Mouse (Mus musculus) liver, embryonic 13.5 days (tissue): ENCODE measurements around the gene Prmt7. TPM values are rescaled to one million over a fixed set of nuclear protein-coding genes. Genes with fewer than 3 reads are reported as not detected.
A peak's percentile ranks its signal among the peaks of the same experiment; 100 is the strongest.
"Not testable (repeated sequence)": the region's sequence is repeated elsewhere in the genome, so short reads cannot be mapped to it uniquely, and the experiment has no call there.

Experiments used
- ATAC-seq: fragments of 200-750 bp; cut with Nextera tagmentation; 2 replicates; pipeline ENCODE4 v1.8.0; 2017; ENCODE audit warnings: low read depth, mild to moderate bottlenecking, moderate number of reproducible peaks, moderate library complexity
- DNase-seq: peaks from one replicate; pipeline ENCODE4 v3.0.0; 2022
- H3K27ac ChIP-seq: fragments of 300-500 bp; sonication (generic); 2 replicates; pipeline ENCODE4 v1.5.1; 2015; ENCODE audit warnings: moderate library complexity, mild to moderate bottlenecking, inconsistent platforms
- H3K27me3 ChIP-seq: fragments of 300-500 bp; sonication (generic); 2 replicates; pipeline ENCODE4 v1.6.1; 2015; ENCODE audit warnings: mild to moderate bottlenecking, inconsistent platforms
- H3K36me3 ChIP-seq: fragments of 300-500 bp; sonication (generic); 2 replicates; pipeline ENCODE4 v1.6.1; 2015; ENCODE audit warnings: mild to moderate bottlenecking, inconsistent platforms
- H3K4me1 ChIP-seq: fragments of 300-500 bp; sonication (generic); replicated peaks from 2 replicates; pipeline ENCODE4 v1.6.1; 2015; ENCODE audit warnings: inconsistent platforms
- H3K4me2 ChIP-seq: fragments of 300-500 bp; sonication (generic); 2 replicates; pipeline ENCODE4 v1.6.1; 2015; ENCODE audit warnings: inconsistent platforms, mild to moderate bottlenecking, moderate library complexity
- H3K4me3 ChIP-seq: fragments of 300-500 bp; sonication (generic); replicated peaks from 2 replicates; pipeline ENCODE4 v1.5.1; 2015; ENCODE audit warnings: mild to moderate bottlenecking, inconsistent platforms
- H3K9ac ChIP-seq: fragments of 300-500 bp; sonication (generic); 2 replicates; pipeline ENCODE4 v1.6.1; 2015; ENCODE audit warnings: mild to moderate bottlenecking, inconsistent platforms
- H3K9me3 ChIP-seq: fragments of 300-500 bp; sonication (generic); replicated peaks from 2 replicates; pipeline ENCODE4 v1.6.1; 2016; ENCODE audit warnings: inconsistent platforms
- WGBS: fragments of 180-500 bp; shearing (Covaris S2); methylation state at CpG from one replicate; pipeline ENCODE4 v1.1.7; 2015; ENCODE audit not compliant: insufficient replicate concordance; 5-methylcytosine and 5-hydroxymethylcytosine counted together
- polyA plus RNA-seq: library from polyadenylated mRNA; unstranded; fragments of >200 nt; fragmentation: Nextera tagmentation; extraction: Ambion mirVana; gene quantifications from 2 replicates; pipeline ENCODE4 v1.2.1, GENCODE M21; 2015

Gene Prmt7
- polyA plus RNA-seq, 1 experiment from 2014 or later: 31.3 TPM

GRCm38 (mm10) chr8:106185628-106186270 lies 25.0 kb upstream of the Prmt7 start:
- no peaks in the 10 kb centered on the region for H3K9me3 ChIP-seq
- WGBS: 76% methylated on average over 8 of the region's 8 CpGs
- peaks cover 14% of the 10 kb centered on the region for H3K4me1 ChIP-seq
- H3K4me2 ChIP-seq: no peak overlapping the region
- H3K27ac ChIP-seq: no peak overlapping the region
- no peak overlapping the region for H3K9ac ChIP-seq
- no peak for DNase-seq
- peaks cover 6% of the 10 kb centered on the region; the same call in 1 of the 2 replicates for H3K36me3 ChIP-seq
- ATAC-seq: no peak
- H3K27me3 ChIP-seq: no peaks in the 10 kb centered on the region
- H3K4me3 ChIP-seq: no peak overlapping the region

- ATAC-seq: no peak
- DNase-seq: no peak
- WGBS: 82% methylated on average over 3 of the region's 3 CpGs
Measured at GRCm38 (mm10) chr8:106186394-106186793, 24.3 kb upstream of the Prmt7 start.

GRCm38 (mm10) chr8:106189162-106189561 lies 21.6 kb upstream of the Prmt7 start:
- Histone ChIP-seq H3K4me2 (no peak overlapping the region), H3K9me3 (no peaks in the 10 kb centered on the region), H3K27ac (no peak overlapping the region), H3K27me3 (0 out of 2 replicates have a peak, but pooled peaks cover 4% of the 10 kb centered on the region), H3K4me1 (peaks cover 29% of the 10 kb centered on the region), H3K4me3 (no peak overlapping the region), H3K9ac (no peak overlapping the region), H3K36me3 (peaks cover 10% of the 10 kb centered on the region)
- ATAC-seq (no peak), DNase-seq (no peak)
- WGBS: 88% methylated on average over 4 of the region's 4 CpGs

More at GRCm38 (mm10) chr8:106186394-106186793, 24.3 kb upstream of the Prmt7 start:
- H3K27ac ChIP-seq: no peak overlapping the region
- H3K9me3 ChIP-seq: no peaks in the 10 kb centered on the region
- H3K4me1 ChIP-seq: peaks cover 21% of the 10 kb centered on the region
- H3K36me3 ChIP-seq: peaks cover 6% of the 10 kb centered on the region; the same call in 1 of the 2 replicates
- H3K4me2 ChIP-seq: no peak overlapping the region
- no peak overlapping the region for H3K4me3 ChIP-seq
- H3K9ac ChIP-seq: no peak overlapping the region
- H3K27me3 ChIP-seq: no peaks in the 10 kb centered on the region

- ATAC-seq: peak; percentile 83
- Histone ChIP-seq H3K36me3 (peaks cover 27% of the 10 kb centered on the region), H3K27me3 (0 out of 2 replicates have a peak, but pooled peaks cover 4% of the 10 kb centered on the region), H3K9me3 (no peaks in the 10 kb centered on the region), H3K9ac (no peak overlapping the region), H3K4me2 (no peak overlapping the region), H3K4me3 (no peak overlapping the region), H3K4me1 (peaks cover 29% of the 10 kb centered on the region), H3K27ac (no peak overlapping the region)
- DNase-seq: peak; percentile 50
- 16% methylated on average over 5 of the region's 5 CpGs for WGBS
Measured at GRCm38 (mm10) chr8:106191639-106192038, 19.1 kb upstream of the Prmt7 start.

GRCm38 (mm10) chr8:106193162-106193561 lies 17.6 kb upstream of the Prmt7 start:
- ATAC-seq (no peak), DNase-seq (no peak)
- Histone ChIP-seq H3K4me1 (peaks cover 21% of the 10 kb centered on the region), H3K4me3 (no peak overlapping the region), H3K9ac (no peak overlapping the region), H3K27ac (no peak overlapping the region), H3K9me3 (no peaks in the 10 kb centered on the region), H3K36me3 (peaks cover 31% of the 10 kb centered on the region), H3K27me3 (0 out of 2 replicates have a peak, but pooled peaks cover 4% of the 10 kb centered on the region), H3K4me2 (no peak overlapping the region)
- WGBS: 36% methylated on average over 6 of the region's 6 CpGs

- Histone ChIP-seq H3K4me3 (no peak overlapping the region), H3K4me1 (peaks cover 15% of the 10 kb centered on the region), H3K4me2 (no peak overlapping the region), H3K9me3 (no peaks in the 10 kb centered on the region), H3K9ac (no peak overlapping the region), H3K27me3 (0 out of 2 replicates have a peak, but pooled peaks cover 4% of the 10 kb centered on the region), H3K36me3 (peaks cover 36% of the 10 kb centered on the region), H3K27ac (no peak overlapping the region)
- no peak for ATAC-seq
- DNase-seq: no peak
- 58% methylated on average over 5 of the region's 5 CpGs for WGBS
Measured at GRCm38 (mm10) chr8:106194062-106194461, 16.7 kb upstream of the Prmt7 start.

GRCm38 (mm10) chr8:106198741-106199140 lies 12.0 kb upstream of the Prmt7 start:
- 11% methylated on average over 1 of the region's 1 CpGs for WGBS
- no peak for DNase-seq
- Histone ChIP-seq H3K4me1 (no peaks in the 10 kb centered on the region), H3K4me3 (no peak overlapping the region), H3K27me3 (no peaks in the 10 kb centered on the region), H3K27ac (no peak overlapping the region), H3K36me3 (peaks cover 75% of the 10 kb centered on the region), H3K9ac (no peak overlapping the region), H3K9me3 (no peaks in the 10 kb centered on the region), H3K4me2 (no peak overlapping the region)
- ATAC-seq: no peak

GRCm38 (mm10) chr8:106199596-106199995 lies 11.1 kb upstream of the Prmt7 start:
- peaks cover 82% of the 10 kb centered on the region for H3K36me3 ChIP-seq
- ATAC-seq, H3K4me2 ChIP-seq, H3K4me3 ChIP-seq, H3K9me3 ChIP-seq, H3K27ac ChIP-seq, H3K9ac ChIP-seq, H3K4me1 ChIP-seq, H3K27me3 ChIP-seq, DNase-seq: not testable (repeated sequence)
- WGBS: 75% methylated on average over 3 of the region's 3 CpGs

GRCm38 (mm10) chr8:106210035-106210731 lies 553 bp upstream of the Prmt7 start:
- peak overlapping the region; percentile 92 for H3K27ac ChIP-seq
- peak; percentile 60 for ATAC-seq
- H3K4me3 ChIP-seq: peak overlapping the region; percentile 91
- H3K27me3 ChIP-seq: no peaks in the 10 kb centered on the region
- peak; percentile 18 for DNase-seq
- peak overlapping the region; percentile 93 for H3K9ac ChIP-seq
- under 1% methylated on average over 35 of the region's 35 CpGs for WGBS
- H3K4me1 ChIP-seq: peaks cover 34% of the 10 kb centered on the region
- H3K36me3 ChIP-seq: peaks cover 47% of the 10 kb centered on the region
- no peaks in the 10 kb centered on the region for H3K9me3 ChIP-seq
- H3K4me2 ChIP-seq: peak overlapping the region; percentile 89

GRCm38 (mm10) chr8:106211421-106211820 lies 685 bp downstream of the Prmt7 start:
- no peak for DNase-seq
- Histone ChIP-seq H3K27ac (peak overlapping the region; percentile 92), H3K9me3 (no peaks in the 10 kb centered on the region), H3K4me1 (peaks cover 34% of the 10 kb centered on the region), H3K9ac (peak overlapping the region; percentile 93), H3K27me3 (no peaks in the 10 kb centered on the region), H3K4me2 (peak overlapping the region; percentile 89), H3K36me3 (peaks cover 49% of the 10 kb centered on the region), H3K4me3 (peak overlapping the region; percentile 91)
- ATAC-seq: no peak
- 1% methylated on average over 13 of the region's 13 CpGs for WGBS

GRCm38 (mm10) chr8:106213959-106214358 lies 3.2 kb downstream of the Prmt7 start:
- 82% methylated on average over 3 of the region's 3 CpGs for whole genome bisulfite sequencing
- Histone ChIP-seq H3K27ac (no peak overlapping the region), H3K9ac (no peak overlapping the region), H3K4me3 (no peak overlapping the region), H3K36me3 (peaks cover 56% of the 10 kb centered on the region), H3K4me2 (no peak overlapping the region), H3K9me3 (no peaks in the 10 kb centered on the region), H3K4me1 (peaks cover 27% of the 10 kb centered on the region), H3K27me3 (no peaks in the 10 kb centered on the region)
- ATAC-seq (no peak), DNase-seq (no peak)
